Mouse (Mus musculus) heart, adult 2 months (tissue): Measurements from ENCODE around the gene Ms4a6c.
"Not testable (repeated sequence)": the region's sequence is repeated elsewhere in the genome, so short reads cannot be mapped to it uniquely, and the experiment has no call there.

Source experiments
- CTCF ChIP-seq: fragments of 200-600 bp; IDR thresholded peaks from 2 replicates; pipeline ENCODE4 v1.8.1; 2022; ENCODE audit warnings: antibody characterized with exemption, mild to moderate bottlenecking, moderate library complexity
- EP300 ChIP-seq: fragments of 200-500 bp; IDR thresholded peaks from 2 replicates; pipeline ENCODE4 v1.6.1; 2011; ENCODE audit warnings: low read depth, low read length, control low read depth; ENCODE audit not compliant: insufficient read depth
- POLR2A ChIP-seq: fragments of 200-500 bp; IDR thresholded peaks from 2 replicates; pipeline ENCODE4 v1.6.1; 2011; ENCODE audit warnings: mild to moderate bottlenecking, low read depth, low read length, control low read depth; ENCODE audit not compliant: insufficient read depth

GRCm38 (mm10) chr19:11518356-11518755, 49.2 kb downstream of the Ms4a6c start:
- not testable (repeated sequence) for TF ChIP-seq CTCF, POLR2A, EP300
